ENCODE assay signal across 17 mouse cellular contexts in the genomic region with DNA sequence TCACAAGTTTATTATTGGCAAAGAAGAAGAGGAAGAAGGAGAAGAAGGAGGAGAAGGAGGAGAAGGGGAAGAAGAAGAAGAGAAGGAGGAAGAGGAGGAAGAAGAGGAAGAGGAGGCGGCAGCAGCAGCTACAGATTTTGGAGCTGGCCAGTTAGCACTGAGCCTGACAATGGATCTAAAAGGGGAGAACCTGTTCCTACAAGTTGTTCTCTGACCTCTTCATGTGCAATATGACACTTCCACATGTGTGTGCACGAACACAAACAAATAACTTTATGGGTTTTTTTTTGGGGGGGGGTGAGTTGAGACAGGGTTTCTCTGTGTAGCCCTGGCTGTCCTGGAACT.
"Had no signal": no experiment of that assay in that cellular context is flagged by ENCODE, and none has a peak within 500 bp of the region (broad histone marks: within the 10 kb centered on the region; RNA-seq: fewer than 3 reads in every experiment).

No protein-coding gene starts in this region.

- H3K4me3 ChIP-seq: neural tube, embryonic 12.5 days; neural tube, embryonic 13.5 days; neural tube, embryonic 15.5 days; stomach, embryonic 15.5 days had no signal

- H3K27me3 ChIP-seq: neural tube, embryonic 12.5 days; neural tube, embryonic 13.5 days; neural tube, embryonic 15.5 days; stomach, embryonic 15.5 days had no signal

- H3K4me1 ChIP-seq: neural tube, embryonic 12.5 days; neural tube, embryonic 13.5 days; neural tube, embryonic 15.5 days; stomach, embryonic 15.5 days had no signal

- DNase-seq: retina, postnatal 1 day; right cerebral cortex, adult 18-20 months; right cerebral cortex, postnatal 14 days; right cerebral cortex, postnatal 25 days; right cerebral cortex, postnatal 4 days; spleen, adult 18-20 months; thymus, adult 18-20 months; thymus, adult 2 months; thymus, postnatal 14 days; thymus, postnatal 25 days; thymus, postnatal 36 days; thymus, postnatal 4 days had no signal

- H3K27ac ChIP-seq: neural tube, embryonic 12.5 days; neural tube, embryonic 13.5 days; neural tube, embryonic 15.5 days; stomach, embryonic 15.5 days; stomach, postnatal 0 days had no signal

- H3K36me3 ChIP-seq: neural tube, embryonic 12.5 days; neural tube, embryonic 13.5 days; neural tube, embryonic 15.5 days; stomach, embryonic 15.5 days had no signal
